Mouse (Mus musculus): Measurements from ENCODE around the gene Col9a3. TPM values are rescaled to one million over a fixed set of nuclear protein-coding genes. Genes with fewer than 3 reads are reported as not detected.

Gene Col9a3
- polyA plus RNA-seq (2015; fragmentation: Nextera tagmentation; extraction: Ambion mirVana) = 426 and 449 TPM in 2 replicates

DNA sequence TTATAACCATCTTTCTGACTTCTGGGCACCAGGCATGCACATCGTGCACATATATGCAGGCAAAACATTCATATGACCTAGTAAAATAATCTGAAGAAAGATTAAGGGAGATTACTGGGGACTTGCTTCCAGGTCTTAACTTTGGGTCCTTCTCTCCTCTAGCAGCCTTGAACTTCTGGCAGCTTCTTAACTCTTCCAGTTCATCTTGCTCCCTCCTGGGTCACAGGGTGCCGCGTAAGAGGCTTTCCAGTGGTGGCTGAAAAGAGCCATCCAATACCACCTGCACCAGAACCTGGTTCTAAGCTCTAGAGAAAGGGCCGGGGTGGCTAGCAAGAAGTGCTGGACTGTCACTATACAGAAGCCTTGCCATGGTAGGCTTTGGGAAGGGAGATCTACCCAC, at the start of gene Col9a3:
Gene Col9a3 (plus strand): TSS at position 301 of the 400 bp plus-strand sequence.
- peak within 1 kb of the TSS; percentile 89 for H3K27ac ChIP-seq
- ATAC-seq (ENCODE audit: low FRiP score, low read depth) = no peak
- WGBS = 39% methylated on average over 4 of the region's 4 CpGs
- no peaks in the 10 kb centered on the region for H3K9me3 ChIP-seq
- H3K9ac ChIP-seq = peak within 1 kb of the TSS; percentile 75
- H3K27me3 ChIP-seq = peaks cover 33% of the 10 kb centered on the region
- H3K36me3 ChIP-seq = peaks cover 39% of the 10 kb centered on the region
- peaks cover 40% of the 10 kb centered on the region for H3K4me1 ChIP-seq
- H3K4me3 ChIP-seq = peak within 1 kb of the TSS; percentile 53
- peak within 1 kb of the TSS; percentile 71 for H3K4me2 ChIP-seq (replicated peaks)

DNA sequence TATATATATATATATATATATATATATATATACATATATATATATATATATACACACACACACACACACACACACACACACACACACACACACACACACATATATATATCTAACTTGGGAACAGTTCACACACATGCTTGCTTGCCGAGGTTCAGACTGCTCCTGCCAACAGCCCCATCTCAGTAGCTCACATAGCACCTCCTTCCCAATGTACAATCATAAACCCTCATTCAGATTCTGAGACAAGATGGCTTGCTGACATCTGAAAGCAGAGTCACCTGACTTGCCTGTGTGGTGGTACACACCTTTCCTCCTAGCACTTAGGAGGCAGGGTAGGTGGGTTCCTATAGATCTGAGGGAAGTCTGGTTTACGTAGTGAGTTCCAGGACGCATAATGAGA, 45.2 kb upstream of the Col9a3 start:
- H3K4me1 ChIP-seq = peaks cover 8% of the 10 kb centered on the region; the same call in 1 of the 2 replicates
- no peaks in the 10 kb centered on the region for H3K36me3 ChIP-seq
- H3K9me3 ChIP-seq = no peaks in the 10 kb centered on the region
- H3K4me3 ChIP-seq = no peak overlapping the region
- H3K27ac ChIP-seq = no peak overlapping the region
- no peak for ATAC-seq (ENCODE audit: low FRiP score, low read depth)
- 75% methylated on average over 3 of the region's 3 CpGs for WGBS
- no peak overlapping the region for H3K4me2 ChIP-seq (replicated peaks)
- H3K9ac ChIP-seq = no peak overlapping the region
- no peaks in the 10 kb centered on the region for H3K27me3 ChIP-seq

DNA sequence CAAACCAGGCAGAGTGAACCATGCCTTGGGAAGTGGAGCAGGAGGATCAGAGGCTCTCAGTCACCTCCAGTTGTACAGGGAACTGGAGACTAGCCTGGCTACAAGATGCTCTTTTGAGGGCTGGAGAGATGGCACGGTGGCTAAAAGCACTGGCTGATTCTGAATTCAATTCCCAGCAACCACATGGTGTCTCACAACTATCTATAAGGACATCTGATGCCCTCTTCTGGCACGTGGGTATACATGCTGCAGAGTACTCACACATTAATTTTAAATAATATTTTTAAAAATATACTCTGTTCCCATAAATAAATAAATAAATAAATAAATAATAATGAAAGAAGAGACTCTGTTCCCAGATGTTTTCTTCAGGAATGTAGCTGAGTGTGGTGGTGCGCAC, 42.4 kb upstream of the Col9a3 start:
- no peak overlapping the region for H3K4me3 ChIP-seq
- H3K4me2 ChIP-seq (replicated peaks) = no peak overlapping the region
- H3K36me3 ChIP-seq = no peaks in the 10 kb centered on the region
- no peaks in the 10 kb centered on the region for H3K9me3 ChIP-seq
- no peak for ATAC-seq (ENCODE audit: low FRiP score, low read depth)
- H3K4me1 ChIP-seq = 0 out of 2 replicates have a peak, but pooled peaks cover 5% of the 10 kb centered on the region
- 58% methylated on average over 3 of the region's 3 CpGs for WGBS
- H3K9ac ChIP-seq = no peak overlapping the region
- H3K27ac ChIP-seq = no peak overlapping the region
- no peaks in the 10 kb centered on the region for H3K27me3 ChIP-seq

DNA sequence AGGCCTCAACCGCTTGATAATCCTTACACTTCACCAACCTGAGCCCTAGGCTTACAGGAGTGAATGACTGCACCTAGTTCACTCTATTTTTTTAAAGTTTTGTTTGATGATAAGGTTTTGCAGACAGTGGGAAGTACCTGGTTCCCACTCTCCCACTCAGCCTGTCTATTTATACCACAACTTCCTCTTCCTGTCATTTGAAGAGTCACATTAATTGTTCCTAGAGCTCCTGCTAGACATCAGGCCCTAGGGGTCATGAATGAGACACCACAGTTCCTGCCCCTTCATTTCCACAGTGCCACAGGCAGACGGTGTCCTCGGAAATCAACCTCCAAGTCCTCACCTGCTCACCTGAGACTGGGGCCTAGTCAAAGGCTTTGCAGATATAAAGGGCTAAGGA, 41.1 kb upstream of the Col9a3 start:
- 80% methylated on average over 3 of the region's 3 CpGs for WGBS
- no peak for ATAC-seq (ENCODE audit: low FRiP score, low read depth)

DNA sequence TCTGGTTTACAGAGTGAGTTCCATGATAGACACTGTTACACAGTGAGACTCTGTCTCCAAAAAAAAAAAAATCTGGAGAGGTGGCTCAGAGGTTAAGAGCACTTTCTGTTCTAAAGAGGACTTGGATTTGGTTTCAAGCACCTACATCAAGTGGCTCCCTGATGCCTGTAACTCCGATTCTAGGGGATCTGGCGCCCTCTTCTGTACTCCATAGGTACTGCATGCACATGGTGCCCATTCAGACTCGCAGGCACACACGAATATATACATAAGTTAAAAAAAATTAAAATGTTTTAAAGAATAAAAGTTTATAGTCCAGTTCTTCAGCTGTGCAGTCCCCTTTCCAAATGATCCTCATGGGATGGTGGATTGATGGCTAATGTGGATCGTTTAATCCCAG, 37.3 kb upstream of the Col9a3 start:
- no peak overlapping the region for H3K4me2 ChIP-seq (replicated peaks)
- no peak for ATAC-seq (ENCODE audit: low FRiP score, low read depth)
- no peaks in the 10 kb centered on the region for H3K9me3 ChIP-seq
- 53% methylated on average over 5 of the region's 5 CpGs for WGBS
- no peak overlapping the region for H3K4me3 ChIP-seq
- no peak overlapping the region for H3K27ac ChIP-seq
- 0 out of 2 replicates have a peak, but pooled peaks cover 2% of the 10 kb centered on the region for H3K27me3 ChIP-seq
- no peak overlapping the region for H3K9ac ChIP-seq
- H3K36me3 ChIP-seq = no peaks in the 10 kb centered on the region
- H3K4me1 ChIP-seq = no peaks in the 10 kb centered on the region

More for the DNA sequence above, 41.1 kb upstream of the Col9a3 start:
- Histone ChIP-seq H3K36me3 (no peaks in the 10 kb centered on the region), H3K4me3 (no peak overlapping the region), H3K27me3 (no peaks in the 10 kb centered on the region), H3K27ac (no peak overlapping the region), H3K4me2 (replicated peaks) (no peak overlapping the region), H3K9me3 (no peaks in the 10 kb centered on the region), H3K9ac (no peak overlapping the region), H3K4me1 (0 out of 2 replicates have a peak, but pooled peaks cover 5% of the 10 kb centered on the region)

DNA sequence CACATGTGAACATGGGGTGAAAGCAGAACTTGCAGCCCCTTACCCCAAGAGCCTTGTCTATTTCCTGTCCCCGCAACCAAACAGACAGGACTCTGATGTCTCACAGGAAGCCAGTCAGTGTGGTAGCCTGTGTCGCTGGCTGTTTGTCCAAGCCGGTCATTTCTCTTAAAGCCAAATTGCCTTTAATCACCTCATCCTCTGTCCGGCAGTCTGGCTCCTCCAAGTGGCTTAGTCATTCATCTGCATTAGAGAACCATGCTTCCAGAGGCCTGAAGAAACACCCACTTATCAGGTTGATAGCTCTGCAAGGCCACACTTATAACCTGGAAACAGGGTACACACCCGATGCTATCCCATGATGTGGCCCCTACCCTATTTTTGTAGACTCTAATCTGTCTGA, 35.4 kb upstream of the Col9a3 start:
- 38% methylated on average over 5 of the region's 5 CpGs for WGBS
- 0 out of 2 replicates have a peak, but pooled peaks cover 2% of the 10 kb centered on the region for H3K27me3 ChIP-seq
- no peak overlapping the region for H3K9ac ChIP-seq
- H3K4me3 ChIP-seq = no peak overlapping the region
- no peak overlapping the region for H3K27ac ChIP-seq
- no peaks in the 10 kb centered on the region for H3K9me3 ChIP-seq
- ATAC-seq (ENCODE audit: low FRiP score, low read depth) = no peak
- no peaks in the 10 kb centered on the region for H3K4me1 ChIP-seq
- no peaks in the 10 kb centered on the region for H3K36me3 ChIP-seq
- H3K4me2 ChIP-seq (replicated peaks) = no peak overlapping the region

DNA sequence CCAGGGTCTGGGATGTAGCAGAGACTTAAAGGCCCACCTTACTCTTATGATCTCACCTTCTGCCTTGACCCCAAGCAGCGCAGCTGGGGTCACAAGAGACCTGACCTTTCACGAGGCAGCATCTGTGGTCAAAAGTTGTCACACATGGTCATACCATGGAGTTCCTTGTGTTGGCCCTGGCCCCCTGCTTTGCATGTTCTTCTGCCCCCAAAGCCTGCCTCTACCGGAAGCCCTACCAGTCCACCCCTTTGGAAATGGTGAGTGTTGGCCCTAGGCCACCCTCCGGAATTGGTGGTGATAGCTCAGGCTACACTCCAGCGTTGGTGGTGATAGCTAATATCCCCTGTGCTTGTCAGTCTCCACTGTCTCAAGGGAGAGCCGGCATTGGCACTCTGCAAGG, 34.3 kb upstream of the Col9a3 start:
- Histone ChIP-seq H3K27ac (no peak overlapping the region), H3K27me3 (0 out of 2 replicates have a peak, but pooled peaks cover 2% of the 10 kb centered on the region), H3K4me1 (peaks cover 2% of the 10 kb centered on the region; the same call in 1 of the 2 replicates), H3K4me3 (no peak overlapping the region), H3K4me2 (replicated peaks) (no peak overlapping the region), H3K9me3 (no peaks in the 10 kb centered on the region), H3K9ac (no peak overlapping the region), H3K36me3 (no peaks in the 10 kb centered on the region)
- 58% methylated on average over 6 of the region's 6 CpGs for WGBS
- no peak for ATAC-seq (ENCODE audit: low FRiP score, low read depth)

DNA sequence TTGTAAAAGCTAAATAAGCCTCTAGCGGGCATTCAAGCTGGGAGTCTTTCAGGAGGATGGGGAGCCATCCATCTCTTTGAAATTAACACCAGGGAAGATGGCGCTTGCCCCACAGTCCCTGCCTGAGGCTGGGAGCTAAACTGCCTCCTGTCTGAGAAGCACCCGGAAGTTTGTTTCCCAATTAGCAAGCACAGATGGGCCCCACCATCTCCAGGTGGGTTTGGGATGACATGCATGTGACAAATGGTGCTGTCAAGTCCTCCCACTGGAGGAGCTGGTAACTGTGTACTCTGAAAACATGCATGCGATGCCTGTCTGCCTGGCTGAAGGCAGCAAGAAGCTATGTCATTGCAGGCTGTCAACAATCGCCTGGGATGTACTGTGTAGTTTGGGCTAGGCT, 33.7 kb upstream of the Col9a3 start:
- H3K27me3 ChIP-seq = 0 out of 2 replicates have a peak, but pooled peaks cover 2% of the 10 kb centered on the region
- H3K36me3 ChIP-seq = no peaks in the 10 kb centered on the region
- H3K27ac ChIP-seq = no peak overlapping the region
- H3K9ac ChIP-seq = no peak overlapping the region
- peaks cover 7% of the 10 kb centered on the region for H3K4me1 ChIP-seq
- no peak overlapping the region for H3K4me2 ChIP-seq (replicated peaks)
- ATAC-seq (ENCODE audit: low FRiP score, low read depth) = no peak
- H3K9me3 ChIP-seq = no peaks in the 10 kb centered on the region
- 33% methylated on average over 5 of the region's 5 CpGs for WGBS
- no peak overlapping the region for H3K4me3 ChIP-seq

DNA sequence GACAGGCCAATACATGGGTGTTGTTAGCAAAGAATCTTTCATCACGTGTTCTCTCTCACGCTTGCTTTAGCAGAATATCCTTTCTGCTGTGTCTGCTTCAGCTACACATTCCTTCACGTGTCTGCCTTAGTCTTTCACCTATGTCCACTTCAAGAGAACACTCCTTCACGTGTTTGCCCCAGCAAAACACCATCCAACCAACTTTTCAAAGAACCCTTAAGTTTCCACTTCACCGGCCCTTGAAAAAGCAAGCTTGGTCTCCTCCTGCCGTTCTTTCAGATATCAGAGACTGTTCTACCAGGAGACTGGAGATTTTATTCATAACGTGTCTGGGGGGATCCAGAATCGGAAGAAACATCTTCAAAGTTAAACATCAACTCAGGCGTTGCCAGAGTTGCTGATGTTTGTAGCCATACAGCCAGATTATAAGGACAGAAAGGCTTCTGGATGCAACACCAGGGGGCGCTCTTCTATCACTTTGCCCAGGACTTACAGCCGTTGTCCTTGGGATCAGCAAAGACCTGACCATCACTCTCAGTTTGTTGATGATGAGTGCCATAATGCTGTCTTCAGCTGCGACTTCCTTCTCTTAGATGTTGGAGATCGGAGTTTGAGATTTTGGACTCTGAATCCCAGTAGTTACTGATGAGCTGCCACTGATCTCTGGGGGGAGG, 31.2 kb upstream of the Col9a3 start:
- Histone ChIP-seq H3K36me3 (no peaks in the 10 kb centered on the region), H3K4me2 (replicated peaks) (no peak overlapping the region), H3K27me3 (0 out of 2 replicates have a peak, but pooled peaks cover 7% of the 10 kb centered on the region), H3K9me3 (no peaks in the 10 kb centered on the region), H3K9ac (no peak overlapping the region), H3K27ac (no peak overlapping the region), H3K4me3 (no peak overlapping the region), H3K4me1 (peaks cover 16% of the 10 kb centered on the region)
- 38% methylated on average over 13 of the region's 13 CpGs for WGBS
- no peak for ATAC-seq (ENCODE audit: low FRiP score, low read depth)

DNA sequence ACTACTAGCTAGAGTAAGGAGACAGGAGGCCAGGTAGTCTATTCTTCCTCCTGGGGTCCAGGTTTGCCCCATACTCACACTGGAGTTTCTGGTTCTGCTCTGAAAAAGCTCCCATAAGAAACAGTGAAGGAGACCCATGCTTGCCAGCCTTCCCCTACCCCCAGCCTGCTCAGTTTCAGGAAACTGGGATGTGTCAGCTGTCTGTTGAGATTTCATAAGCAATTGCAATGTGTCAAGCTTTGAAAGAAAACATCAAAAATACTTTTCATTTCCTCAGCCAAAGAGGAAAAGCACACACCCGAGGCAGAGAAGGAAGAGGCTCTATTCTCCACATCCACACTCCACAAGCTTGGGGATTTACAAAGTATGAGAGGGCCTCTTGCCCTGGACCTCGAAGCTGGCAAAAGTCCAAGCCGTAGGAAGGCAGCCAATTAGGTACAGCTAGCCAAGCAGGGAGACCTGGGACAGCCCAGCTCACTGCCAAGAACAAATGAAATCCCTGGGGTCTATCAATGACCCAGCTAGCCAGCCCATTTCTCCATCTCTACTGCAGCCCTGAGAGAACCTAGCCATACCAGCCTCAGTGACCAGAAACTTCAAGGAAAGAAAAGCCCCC, 28.5 kb upstream of the Col9a3 start:
- Histone ChIP-seq H3K4me1 (peaks cover 16% of the 10 kb centered on the region), H3K9me3 (no peaks in the 10 kb centered on the region), H3K36me3 (no peaks in the 10 kb centered on the region), H3K27ac (peak overlapping the region; percentile 29; the same call in 1 of the 2 replicates), H3K9ac (no peak overlapping the region), H3K4me2 (replicated peaks) (no peak overlapping the region), H3K4me3 (no peak overlapping the region), H3K27me3 (0 out of 2 replicates have a peak, but pooled peaks cover 5% of the 10 kb centered on the region)
- ATAC-seq (ENCODE audit: low FRiP score, low read depth) = peak; percentile 71
- WGBS = 25% methylated on average over 3 of the region's 3 CpGs

DNA sequence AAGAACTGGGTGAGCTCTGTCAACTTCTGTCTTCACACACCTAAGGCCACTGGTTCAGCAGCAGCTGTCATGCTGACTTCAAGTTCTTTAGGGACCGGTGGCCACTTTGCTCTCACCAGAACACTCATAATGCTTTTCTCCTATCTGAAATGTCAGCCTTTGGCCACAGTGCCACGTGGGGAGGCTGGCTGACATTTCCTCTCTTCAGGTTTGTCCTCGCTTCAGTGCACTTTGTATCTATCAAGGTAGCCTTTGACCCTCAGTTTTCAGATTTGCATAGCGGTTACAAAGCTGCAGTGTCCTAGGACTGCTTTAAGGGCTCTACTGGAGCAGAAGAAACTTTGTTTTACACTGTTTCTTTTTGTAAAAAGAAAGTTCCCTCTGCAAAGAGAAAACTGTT, 21.1 kb upstream of the Col9a3 start:
- Histone ChIP-seq H3K4me2 (replicated peaks) (no peak overlapping the region), H3K27me3 (peaks cover 3% of the 10 kb centered on the region), H3K4me1 (peaks cover 6% of the 10 kb centered on the region; the same call in 1 of the 2 replicates), H3K9ac (no peak overlapping the region), H3K9me3 (no peaks in the 10 kb centered on the region), H3K27ac (no peak overlapping the region), H3K36me3 (no peaks in the 10 kb centered on the region), H3K4me3 (no peak overlapping the region)
- ATAC-seq (ENCODE audit: low FRiP score, low read depth) = no peak
- WGBS = 67% methylated on average over 4 of the region's 4 CpGs

DNA sequence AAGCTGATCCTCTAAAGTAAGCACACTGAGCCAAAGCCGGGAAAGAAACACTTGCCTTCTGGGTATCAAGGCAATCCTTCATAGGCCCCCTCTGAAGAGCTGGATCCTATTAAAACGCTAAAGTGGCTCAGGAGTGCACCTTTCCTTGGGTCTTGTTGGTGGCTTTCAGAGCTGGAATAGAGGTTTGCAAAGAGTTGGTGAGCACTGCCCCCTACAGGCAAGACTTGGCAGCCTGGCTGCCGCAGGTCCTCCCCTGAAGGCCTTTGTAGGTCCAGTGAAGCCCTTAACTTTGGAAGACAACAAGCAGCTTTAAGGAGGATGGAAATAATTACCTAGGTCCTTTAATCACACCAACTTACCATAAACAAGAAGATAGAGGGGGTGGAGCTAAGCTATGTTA, 18.9 kb upstream of the Col9a3 start:
- no peak overlapping the region for H3K4me3 ChIP-seq
- H3K4me1 ChIP-seq = peaks cover 17% of the 10 kb centered on the region
- 2% methylated on average over 3 of the region's 3 CpGs for WGBS
- no peak for ATAC-seq (ENCODE audit: low FRiP score, low read depth)
- H3K9ac ChIP-seq = no peak overlapping the region
- H3K27me3 ChIP-seq = peaks cover 3% of the 10 kb centered on the region
- H3K27ac ChIP-seq = no peak overlapping the region
- no peaks in the 10 kb centered on the region for H3K36me3 ChIP-seq
- H3K9me3 ChIP-seq = no peaks in the 10 kb centered on the region
- no peak overlapping the region for H3K4me2 ChIP-seq (replicated peaks)
